Mouse (Mus musculus) bone marrow macrophage, adult 2 months (primary cell): Measurements from ENCODE around the gene Cmtm3.

Experiments
- CTCF ChIP-seq: IDR thresholded peaks from 2 replicates; pipeline ENCODE4 v1.5.1; 2012; ENCODE audit warnings: low read depth, mild to moderate bottlenecking, low read length, moderate library complexity
- POLR2A ChIP-seq: IDR thresholded peaks from 2 replicates; pipeline ENCODE4 v1.6.1; 2012; ENCODE audit warnings: mild to moderate bottlenecking, low read depth, low read length, borderline replicate concordance

DNA sequence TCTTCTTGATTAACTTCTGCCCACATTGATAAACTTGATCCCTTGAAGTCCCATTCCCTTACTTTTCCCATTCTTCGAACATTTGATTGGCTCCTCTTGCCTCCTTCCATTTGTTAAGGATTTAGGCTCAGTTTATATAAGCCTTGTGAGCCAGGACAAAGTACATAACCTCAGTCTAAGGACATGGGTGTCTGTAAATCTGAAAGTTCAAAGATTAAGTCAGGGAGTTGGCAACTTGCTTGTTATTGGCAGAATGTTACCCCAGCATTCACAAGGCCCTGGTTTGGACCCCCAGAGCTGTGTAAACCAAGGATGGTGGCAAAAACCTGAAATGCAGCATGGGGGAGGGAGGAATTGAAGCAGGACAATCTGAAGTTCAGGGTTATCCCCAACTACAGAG lies 44.8 kb upstream of the Cmtm3 start:
- TF ChIP-seq CTCF (no peak), POLR2A (no peak)
